Mouse (Mus musculus) G1E (cell line): Measurements from ENCODE around the gene Erc2.

Experiments used
- CTCF ChIP-seq: IDR thresholded peaks from 2 replicates; pipeline ENCODE4 v1.5.1; 2012; ENCODE audit warnings: low read depth, low read length, inconsistent platforms, mixed read lengths
- GATA1 ChIP-seq: IDR thresholded peaks from 2 replicates; pipeline ENCODE4 v1.6.1; 2012; ENCODE audit warnings: borderline replicate concordance, low read length, inconsistent platforms, mixed read lengths
- GATA2 ChIP-seq: IDR thresholded peaks from 2 replicates; pipeline ENCODE4 v1.6.1; 2012; ENCODE audit warnings: low read depth, low read length, inconsistent platforms, borderline replicate concordance
- POLR2AphosphoS5 ChIP-seq: IDR thresholded peaks from 2 replicates; pipeline ENCODE4 v1.6.1; 2012; ENCODE audit warnings: low read depth, low read length, inconsistent platforms; ENCODE audit not compliant: insufficient replicate concordance
- TAL1 ChIP-seq: conservative IDR thresholded peaks from 2 replicates; pipeline ENCODE4 v1.6.1; 2012; ENCODE audit warnings: low read depth, low read length, inconsistent platforms, mixed read lengths

DNA sequence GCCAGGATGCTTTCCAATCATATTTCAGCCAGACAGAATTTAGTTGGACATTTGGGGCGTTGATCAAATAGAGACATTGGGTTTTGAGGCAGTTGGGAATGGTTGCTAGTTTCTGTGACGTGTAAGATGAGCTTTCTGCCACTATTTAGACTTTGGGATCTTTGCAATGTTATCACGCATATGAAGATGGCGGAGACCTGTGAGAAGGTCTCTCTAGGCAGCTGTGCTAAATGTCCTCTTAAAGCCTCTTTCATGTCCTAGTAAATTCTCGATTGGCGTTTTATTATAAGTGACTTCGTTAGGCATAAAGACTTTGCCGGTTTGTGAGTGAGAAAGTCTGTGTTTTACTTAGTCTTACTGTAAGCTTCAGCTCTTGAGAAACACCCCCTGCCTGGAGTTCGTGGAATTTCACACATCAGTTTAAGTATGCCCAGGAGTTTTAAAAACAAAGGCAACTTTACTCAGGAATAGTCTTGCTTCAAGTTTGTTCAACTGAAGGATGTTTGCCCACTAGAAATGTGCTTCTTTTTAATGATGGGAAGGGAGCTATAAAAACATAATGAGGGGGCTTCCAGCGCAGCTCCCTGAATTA, 186.4 kb downstream of the Erc2 start:
- TF ChIP-seq CTCF (no peak), POLR2AphosphoS5 (no peak), GATA1 (no peak), TAL1 (no peak), GATA2 (no peak)
